Mouse (Mus musculus): ENCODE measurements around the gene Hmgcll1. TPM values are rescaled to one million over a fixed set of nuclear protein-coding genes. Genes with fewer than 3 reads are reported as not detected.

Gene Hmgcll1
- polyA plus RNA-seq, 1 experiment, result 0.05 TPM

DNA sequence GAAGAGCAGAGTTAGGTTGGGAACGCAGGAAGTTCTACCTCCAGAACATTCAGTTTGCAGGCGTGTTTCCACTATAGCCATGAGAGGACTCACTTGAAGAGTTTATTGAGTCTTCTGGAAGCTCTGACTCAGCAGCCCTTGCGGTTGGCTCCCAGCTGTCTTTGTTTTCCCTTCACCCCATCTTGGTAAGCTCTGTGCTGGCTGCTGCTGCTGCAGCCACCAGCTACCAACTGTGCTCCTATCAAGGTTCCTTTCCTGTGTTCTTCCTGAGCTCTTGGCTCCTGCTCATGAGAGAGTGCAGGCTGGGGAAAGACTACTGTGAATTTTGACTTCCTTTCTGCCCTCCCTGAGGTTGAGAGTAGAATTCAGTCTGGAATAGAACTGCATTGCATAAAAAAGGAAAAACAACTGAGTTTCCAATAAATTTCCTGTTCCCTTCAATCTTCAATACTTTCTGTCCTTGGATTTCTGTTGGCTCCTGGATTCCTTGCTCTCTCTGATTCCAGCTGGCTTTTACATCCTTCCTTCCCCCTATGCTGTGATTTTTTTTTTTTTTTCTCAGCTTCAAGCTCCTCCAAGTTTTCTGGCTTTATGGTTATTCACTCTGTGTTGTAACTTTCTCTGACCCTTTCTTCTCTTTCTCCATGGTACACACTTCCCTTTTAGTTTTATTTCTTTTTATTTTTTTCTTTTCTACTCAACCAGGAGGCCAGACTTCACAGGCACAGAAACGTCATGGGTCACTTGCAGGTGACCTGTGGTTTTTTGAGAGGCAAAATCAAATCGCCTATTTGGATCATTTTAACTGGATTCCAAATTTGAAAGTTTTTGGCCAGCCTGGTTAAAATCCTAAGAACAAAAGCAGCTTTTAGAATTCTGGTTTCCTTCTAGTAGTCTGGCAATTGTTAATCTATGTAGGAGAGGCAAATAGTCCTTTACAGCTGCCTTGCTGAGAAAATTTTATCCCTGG, 9.9 kb downstream of the Hmgcll1 start:
- Histone ChIP-seq H3K4me1 (replicated peaks; ENCODE audit: control insufficient read depth, insufficient read depth, low read length) (no peaks in the 10 kb centered on the region), H3K4me3 (ENCODE audit: control insufficient read depth, insufficient read depth, low read length) (no peak overlapping the region), H3K27me3 (ENCODE audit: control insufficient read depth, insufficient read depth, low read length) (no peaks in the 10 kb centered on the region), H3K36me3 (ENCODE audit: control insufficient read depth, insufficient read depth, low read length) (no peaks in the 10 kb centered on the region), H3K27ac (ENCODE audit: control insufficient read depth, insufficient read depth, low read length) (no peak overlapping the region)
- TF ChIP-seq CTCF (IDR thresholded peaks at IDR 0.05; ENCODE audit: borderline replicate concordance, control insufficient read depth, extremely low read depth, insufficient read depth, low read length, poor library complexity), result no peak
- no peak for TF ChIP-seq POLR2A (IDR thresholded peaks at IDR 0.05; ENCODE audit: control insufficient read depth, extremely low read depth, insufficient read depth, low read length, poor library complexity)
- DNase-seq, result no peak
- 33% methylated on average over 5 of the region's 5 CpGs for WGBS

DNA sequence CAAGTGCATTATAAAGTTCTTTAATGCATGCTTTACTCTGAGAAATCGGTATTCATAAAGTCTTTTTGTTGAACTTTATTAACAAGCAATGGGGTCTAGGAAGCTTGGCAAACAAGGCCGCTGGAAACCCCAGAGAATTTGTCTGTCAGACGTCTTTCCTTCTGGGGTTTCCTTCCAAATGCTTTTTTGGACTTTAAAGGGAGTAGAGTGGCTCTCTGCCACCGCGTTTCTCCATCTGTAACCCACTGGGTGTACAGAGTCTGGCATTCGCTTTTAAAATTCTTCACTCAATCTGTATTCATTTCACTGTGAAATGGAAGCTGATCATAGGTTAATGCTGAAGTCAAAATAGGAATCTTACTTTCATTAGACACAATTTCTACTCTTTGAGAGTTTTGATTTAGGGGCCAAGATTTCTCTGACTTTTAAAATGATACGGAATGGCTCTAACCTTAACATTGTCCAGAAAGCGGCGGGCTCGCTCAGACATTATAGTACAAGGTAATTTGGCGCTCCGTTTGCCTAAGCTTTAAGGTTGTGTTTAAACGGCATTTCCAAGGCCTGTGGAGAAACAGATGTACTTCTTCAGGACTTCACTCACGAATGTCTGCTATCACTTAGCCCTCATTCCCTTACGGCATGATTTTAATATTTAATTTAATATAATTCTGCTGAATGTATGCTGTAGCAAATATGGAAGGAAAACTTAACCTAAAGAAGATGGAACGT, 15.0 kb downstream of the Hmgcll1 start:
- Histone ChIP-seq H3K27me3 (ENCODE audit: control insufficient read depth, insufficient read depth, low read length) (no peaks in the 10 kb centered on the region), H3K4me3 (ENCODE audit: control insufficient read depth, insufficient read depth, low read length) (no peak overlapping the region), H3K27ac (ENCODE audit: control insufficient read depth, insufficient read depth, low read length) (no peak overlapping the region), H3K36me3 (ENCODE audit: control insufficient read depth, insufficient read depth, low read length) (no peaks in the 10 kb centered on the region), H3K4me1 (replicated peaks; ENCODE audit: control insufficient read depth, insufficient read depth, low read length) (no peaks in the 10 kb centered on the region)
- TF ChIP-seq CTCF (IDR thresholded peaks at IDR 0.05; ENCODE audit: borderline replicate concordance, control insufficient read depth, extremely low read depth, insufficient read depth, low read length, poor library complexity) (no peak), POLR2A (IDR thresholded peaks at IDR 0.05; ENCODE audit: control insufficient read depth, extremely low read depth, insufficient read depth, low read length, poor library complexity) (no peak)
- DNase-seq, result no peak
- 96% methylated on average over 16 of the region's 16 CpGs for WGBS

DNA sequence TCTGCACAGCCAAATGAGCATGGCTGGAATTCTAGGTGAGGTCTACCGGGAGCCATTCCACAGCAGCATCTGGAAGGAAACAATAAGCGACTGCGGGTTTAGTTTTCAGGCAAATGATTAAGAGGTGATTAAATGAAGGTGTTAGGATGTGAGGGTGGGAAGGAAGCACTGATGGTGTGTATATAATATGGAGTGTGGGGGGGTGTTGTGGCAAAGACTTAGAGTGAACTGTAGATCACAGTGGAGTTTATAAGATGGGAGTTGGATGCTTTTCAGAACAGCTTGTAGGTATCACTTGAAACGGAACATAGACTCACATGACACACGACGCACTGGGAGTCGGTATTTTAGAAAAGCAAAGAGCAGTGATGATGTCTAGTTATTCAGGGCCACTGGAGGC, 20.4 kb downstream of the Hmgcll1 start:
- Histone ChIP-seq H3K4me1 (replicated peaks; ENCODE audit: control insufficient read depth, insufficient read depth, low read length) (no peaks in the 10 kb centered on the region), H3K27ac (ENCODE audit: control insufficient read depth, insufficient read depth, low read length) (no peak overlapping the region), H3K36me3 (ENCODE audit: control insufficient read depth, insufficient read depth, low read length) (no peaks in the 10 kb centered on the region), H3K4me3 (ENCODE audit: control insufficient read depth, insufficient read depth, low read length) (no peak overlapping the region), H3K27me3 (ENCODE audit: control insufficient read depth, insufficient read depth, low read length) (no peaks in the 10 kb centered on the region)
- no peak for TF ChIP-seq CTCF (IDR thresholded peaks at IDR 0.05; ENCODE audit: borderline replicate concordance, control insufficient read depth, extremely low read depth, insufficient read depth, low read length, poor library complexity)
- 79% methylated on average over 7 of the region's 7 CpGs for WGBS
- DNase-seq, result no peak

DNA sequence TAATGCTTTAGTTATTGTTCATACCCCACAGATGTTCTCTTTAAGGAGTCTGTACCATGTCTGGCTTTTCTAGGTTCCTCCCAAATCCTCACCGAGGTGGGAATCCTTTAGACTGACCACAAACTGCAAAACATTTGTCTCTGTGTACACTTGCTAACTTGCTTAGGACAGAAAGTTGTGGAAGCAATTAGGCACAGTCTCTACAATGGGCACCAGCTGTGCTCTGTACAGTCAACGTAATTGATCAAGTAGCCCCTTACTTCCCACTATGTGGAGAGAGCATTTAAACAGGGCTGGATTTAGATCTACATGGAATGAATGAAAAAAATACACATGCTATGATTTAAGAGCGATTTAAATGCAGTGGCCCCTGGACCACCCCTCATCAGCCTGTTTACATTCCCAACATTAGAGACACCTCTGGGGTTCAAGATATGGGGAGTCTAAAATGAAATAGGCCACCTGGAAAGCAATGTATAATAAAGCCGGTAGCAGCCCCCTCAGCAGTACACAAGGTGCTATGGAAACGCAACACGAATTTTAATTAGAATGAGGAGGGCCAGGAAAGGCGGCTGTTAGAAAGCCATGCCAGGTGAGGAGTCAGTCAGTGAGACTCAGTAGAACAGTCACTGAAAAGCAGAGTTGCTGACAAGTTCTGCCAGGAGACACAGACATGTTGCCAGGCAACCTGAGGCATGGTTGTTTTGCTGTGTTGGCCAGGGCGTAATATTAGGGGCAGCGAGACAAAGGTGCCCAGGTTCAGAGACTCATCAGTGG, 23.9 kb downstream of the Hmgcll1 start:
- Histone ChIP-seq H3K36me3 (ENCODE audit: control insufficient read depth, insufficient read depth, low read length) (no peaks in the 10 kb centered on the region), H3K4me1 (replicated peaks; ENCODE audit: control insufficient read depth, insufficient read depth, low read length) (no peaks in the 10 kb centered on the region), H3K4me3 (ENCODE audit: control insufficient read depth, insufficient read depth, low read length) (no peak overlapping the region), H3K27ac (ENCODE audit: control insufficient read depth, insufficient read depth, low read length) (no peak overlapping the region), H3K27me3 (ENCODE audit: control insufficient read depth, insufficient read depth, low read length) (no peaks in the 10 kb centered on the region)
- 88% methylated on average over 9 of the region's 9 CpGs for WGBS
- DNase-seq, result no peak
- TF ChIP-seq POLR2A (IDR thresholded peaks at IDR 0.05; ENCODE audit: control insufficient read depth, extremely low read depth, insufficient read depth, low read length, poor library complexity) (no peak), CTCF (IDR thresholded peaks at IDR 0.05; ENCODE audit: borderline replicate concordance, control insufficient read depth, extremely low read depth, insufficient read depth, low read length, poor library complexity) (no peak)

DNA sequence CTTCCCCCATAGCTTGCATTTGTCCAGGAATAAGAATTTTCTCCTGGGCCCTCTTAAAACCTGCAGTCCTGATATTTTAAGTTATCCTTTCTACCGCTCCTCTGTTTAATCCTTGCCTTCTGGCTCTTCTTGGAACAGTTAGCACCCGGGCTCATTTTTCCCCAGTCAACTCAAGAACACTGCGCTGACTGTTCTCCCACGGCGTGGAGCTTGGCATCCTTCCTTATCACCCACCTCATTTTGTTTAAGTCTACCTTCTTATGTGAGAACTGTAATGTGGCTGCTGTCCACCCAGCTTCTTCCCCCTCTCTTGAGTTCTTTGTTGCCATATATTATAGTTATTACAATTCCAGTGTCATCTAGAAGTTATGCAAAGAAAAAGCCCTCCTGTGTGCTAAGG, 25.1 kb downstream of the Hmgcll1 start:
- DNase-seq, result no peak
- H3K27me3 ChIP-seq (ENCODE audit: control insufficient read depth, insufficient read depth, low read length), result no peaks in the 10 kb centered on the region
- 93% methylated on average over 5 of the region's 5 CpGs for WGBS
- no peaks in the 10 kb centered on the region for H3K36me3 ChIP-seq (ENCODE audit: control insufficient read depth, insufficient read depth, low read length)
- no peak for TF ChIP-seq CTCF (IDR thresholded peaks at IDR 0.05; ENCODE audit: borderline replicate concordance, control insufficient read depth, extremely low read depth, insufficient read depth, low read length, poor library complexity)
- no peak for TF ChIP-seq POLR2A (IDR thresholded peaks at IDR 0.05; ENCODE audit: control insufficient read depth, extremely low read depth, insufficient read depth, low read length, poor library complexity)
- no peaks in the 10 kb centered on the region for H3K4me1 ChIP-seq (replicated peaks; ENCODE audit: control insufficient read depth, insufficient read depth, low read length)
- no peak overlapping the region for H3K4me3 ChIP-seq (ENCODE audit: control insufficient read depth, insufficient read depth, low read length)
- no peak overlapping the region for H3K27ac ChIP-seq (ENCODE audit: control insufficient read depth, insufficient read depth, low read length)

DNA sequence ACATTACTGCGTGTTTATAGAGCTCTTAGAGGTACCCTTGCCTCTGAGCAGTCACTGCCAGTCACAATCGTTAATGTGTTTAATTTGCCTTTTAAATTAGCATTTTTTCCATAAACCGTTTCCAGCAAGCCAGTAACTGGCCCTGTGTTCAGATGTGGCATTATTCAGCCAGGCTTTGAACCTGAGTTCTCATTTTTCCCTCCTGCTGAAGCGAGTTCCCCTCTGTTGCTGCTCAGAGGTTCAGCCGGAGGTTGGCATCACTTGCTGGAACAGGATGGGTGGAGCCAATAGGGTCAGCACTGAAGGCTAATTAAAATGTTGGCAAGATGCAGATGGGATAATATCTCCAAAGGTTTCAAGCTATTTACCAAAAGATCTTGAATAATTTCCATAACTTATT, 28.7 kb downstream of the Hmgcll1 start:
- 73% methylated on average over 5 of the region's 5 CpGs for WGBS
- TF ChIP-seq POLR2A (IDR thresholded peaks at IDR 0.05; ENCODE audit: control insufficient read depth, extremely low read depth, insufficient read depth, low read length, poor library complexity) (no peak), CTCF (IDR thresholded peaks at IDR 0.05; ENCODE audit: borderline replicate concordance, control insufficient read depth, extremely low read depth, insufficient read depth, low read length, poor library complexity) (no peak)
- no peaks in the 10 kb centered on the region for H3K4me1 ChIP-seq (replicated peaks; ENCODE audit: control insufficient read depth, insufficient read depth, low read length)
- no peak overlapping the region for H3K27ac ChIP-seq (ENCODE audit: control insufficient read depth, insufficient read depth, low read length)
- no peak for DNase-seq
- H3K27me3 ChIP-seq (ENCODE audit: control insufficient read depth, insufficient read depth, low read length), result no peaks in the 10 kb centered on the region
- no peaks in the 10 kb centered on the region for H3K36me3 ChIP-seq (ENCODE audit: control insufficient read depth, insufficient read depth, low read length)
- H3K4me3 ChIP-seq (ENCODE audit: control insufficient read depth, insufficient read depth, low read length), result no peak overlapping the region

All from thymus, adult 2 months (tissue).